Mouse (Mus musculus): ENCODE measurements around the gene Insl3. TPM values are rescaled to one million over a fixed set of nuclear protein-coding genes. Genes with fewer than 3 reads are reported as not detected.

Insl3 gene
- 1.5 and 2.0 TPM in 2 replicates for polyA plus RNA-seq (2015; fragmentation: Nextera tagmentation; extraction: Ambion mirVana)

GRCm38 (mm10) chr8:71689028-71689427, at the start of gene Insl3:
Gene Insl3, plus strand, starts transcription at chr8:71689214.

GRCm38 (mm10) chr8:71671549-71671965, 17.5 kb upstream of the Insl3 start, which contains the start of gene Unc13a:
Gene Unc13a, minus strand, starts transcription at chr8:71671757.

GRCm38 (mm10) chr8:71676020-71676741, 12.8 kb upstream of the Insl3 start, which contains the start of gene Jak3:
Gene Jak3, plus strand, starts transcription at chr8:71676296.

GRCm38 (mm10) chr8:71701414-71702086, 12.5 kb downstream of the Insl3 start, which contains the start of gene B3gnt3:
Gene B3gnt3, minus strand, starts transcription at chr8:71701789.

GRCm38 (mm10) chr8:71725122-71725924, 36.3 kb downstream of the Insl3 start, which contains the start of gene Fcho1:
Gene Fcho1, minus strand, starts transcription at chr8:71725716.

Other genes with a start within 250 kb of the Insl3 start
- gene Abhd8, start 225.6 kb upstream of the Insl3 start, polyA plus RNA-seq (2015; fragmentation: Nextera tagmentation; extraction: Ambion mirVana) = 185 and 196 TPM in 2 replicates
- gene Mrpl34, start 224.3 kb upstream of the Insl3 start, polyA plus RNA-seq (2015; fragmentation: Nextera tagmentation; extraction: Ambion mirVana) = 148 and 173 TPM in 2 replicates
- gene Dda1, start 220.0 kb upstream of the Insl3 start, polyA plus RNA-seq (2015; fragmentation: Nextera tagmentation; extraction: Ambion mirVana) = 259 and 265 TPM in 2 replicates
- 8.4 and 10.0 TPM in 2 replicates for gene Ano8, start 203.3 kb upstream of the Insl3 start, polyA plus RNA-seq (2015; fragmentation: Nextera tagmentation; extraction: Ambion mirVana)
- gene Gtpbp3, start 201.1 kb upstream of the Insl3 start, polyA plus RNA-seq (2015; fragmentation: Nextera tagmentation; extraction: Ambion mirVana) = 18.4 and 18.7 TPM in 2 replicates
- gene Plvap, start 177.5 kb upstream of the Insl3 start, polyA plus RNA-seq (2015; fragmentation: Nextera tagmentation; extraction: Ambion mirVana) = 15.4 and 15.8 TPM in 2 replicates
- not detected in 2 replicates for gene Ccdc194, start 163.5 kb upstream of the Insl3 start, polyA plus RNA-seq (2015; fragmentation: Nextera tagmentation; extraction: Ambion mirVana)
- 24.3 and 26.4 TPM in 2 replicates for gene Bst2, start 151.8 kb upstream of the Insl3 start, polyA plus RNA-seq (2015; fragmentation: Nextera tagmentation; extraction: Ambion mirVana)
- 89.4 and 91.4 TPM in 2 replicates for gene Mvb12a, start 146.3 kb upstream of the Insl3 start, polyA plus RNA-seq (2015; fragmentation: Nextera tagmentation; extraction: Ambion mirVana)
- 0.28 and 0.40 TPM in 2 replicates for gene Tmem221, start 130.3 kb upstream of the Insl3 start, polyA plus RNA-seq (2015; fragmentation: Nextera tagmentation; extraction: Ambion mirVana)
- 0.05 and 0.17 TPM in 2 replicates for gene Nxnl1, start 122.6 kb upstream of the Insl3 start, polyA plus RNA-seq (2015; fragmentation: Nextera tagmentation; extraction: Ambion mirVana)
- 143 and 156 TPM in 2 replicates for gene Slc27a1, start 120.3 kb upstream of the Insl3 start, polyA plus RNA-seq (2015; fragmentation: Nextera tagmentation; extraction: Ambion mirVana)
- gene Pgls, start 97.0 kb upstream of the Insl3 start, polyA plus RNA-seq (2015; fragmentation: Nextera tagmentation; extraction: Ambion mirVana) = 262 and 266 TPM in 2 replicates
- 6.7 and 7.2 TPM in 2 replicates for gene Fam129c, start 91.6 kb upstream of the Insl3 start, polyA plus RNA-seq (2015; fragmentation: Nextera tagmentation; extraction: Ambion mirVana)
- gene Colgalt1, start 78.2 kb upstream of the Insl3 start, polyA plus RNA-seq (2015; fragmentation: Nextera tagmentation; extraction: Ambion mirVana) = 64.4 and 77.9 TPM in 2 replicates
- gene Unc13a, start 17.5 kb upstream of the Insl3 start, polyA plus RNA-seq (2015; fragmentation: Nextera tagmentation; extraction: Ambion mirVana) = 15.7 and 19.2 TPM in 2 replicates
- gene Jak3, start 12.9 kb upstream of the Insl3 start, polyA plus RNA-seq (2015; fragmentation: Nextera tagmentation; extraction: Ambion mirVana) = 7.6 and 8.0 TPM in 2 replicates
- gene B3gnt3, start 12.6 kb downstream of the Insl3 start, polyA plus RNA-seq (2015; fragmentation: Nextera tagmentation; extraction: Ambion mirVana) = 0.47 and 0.90 TPM in 2 replicates
- 56.6 and 70.9 TPM in 2 replicates for gene Fcho1, start 36.5 kb downstream of the Insl3 start, polyA plus RNA-seq (2015; fragmentation: Nextera tagmentation; extraction: Ambion mirVana)
- gene Zfp709, start 192.8 kb downstream of the Insl3 start, polyA plus RNA-seq (2015; fragmentation: Nextera tagmentation; extraction: Ambion mirVana) = 5.1 and 5.7 TPM in 2 replicates
- 10.9 and 11.4 TPM in 2 replicates for gene Zfp882, start 219.4 kb downstream of the Insl3 start, polyA plus RNA-seq (2015; fragmentation: Nextera tagmentation; extraction: Ambion mirVana)
- gene Zfp617, start 219.4 kb downstream of the Insl3 start, polyA plus RNA-seq (2015; fragmentation: Nextera tagmentation; extraction: Ambion mirVana) = 26.3 and 26.8 TPM in 2 replicates